Mouse (Mus musculus) neural tube, embryonic 14.5 days (tissue): ENCODE results near the gene Thap11. TPM values are rescaled to one million over a fixed set of nuclear protein-coding genes. Genes with fewer than 3 reads are reported as not detected.

Experiments
- ATAC-seq: fragments of 200-750 bp; cut with Nextera tagmentation; 2 replicates; pipeline ENCODE4 v1.8.0; 2017; ENCODE audit warnings: low read depth, mild to moderate bottlenecking, moderate TSS enrichment, moderate library complexity
- H3K27ac ChIP-seq: fragments of 300-500 bp; sonication (generic); 2 replicates; pipeline ENCODE4 v1.5.1; 2014; ENCODE audit warnings: low read depth, mild to moderate bottlenecking, control low read depth, low read length, moderate library complexity, mixed read lengths
- H3K27me3 ChIP-seq: fragments of 300-500 bp; sonication (generic); 2 replicates; pipeline ENCODE4 v1.6.1; 2014; ENCODE audit warnings: low read length; ENCODE audit not compliant: control insufficient read depth, insufficient read depth
- H3K36me3 ChIP-seq: fragments of 300-500 bp; sonication (generic); 2 replicates; pipeline ENCODE4 v1.6.1; 2014; ENCODE audit warnings: low read length, mixed read lengths; ENCODE audit not compliant: control insufficient read depth, insufficient read depth
- H3K4me1 ChIP-seq: fragments of 300-500 bp; sonication (generic); 2 replicates; pipeline ENCODE4 v1.6.1; 2014; ENCODE audit warnings: low read length; ENCODE audit not compliant: control insufficient read depth, insufficient read depth
- H3K4me2 ChIP-seq: fragments of 300-500 bp; sonication (generic); 2 replicates; pipeline ENCODE4 v1.6.1; 2014; ENCODE audit warnings: mild to moderate bottlenecking, low read depth, low read length, control low read depth
- H3K4me3 ChIP-seq: fragments of 300-500 bp; sonication (generic); 2 replicates; pipeline ENCODE4 v1.5.1; 2014; ENCODE audit warnings: low read depth, low read length, control low read depth, mixed read lengths
- H3K9ac ChIP-seq: fragments of 300-500 bp; sonication (generic); replicated peaks from 2 replicates; pipeline ENCODE4 v1.6.1; 2014; ENCODE audit warnings: low read depth, mild to moderate bottlenecking, control low read depth, low read length, mixed read lengths
- H3K9me3 ChIP-seq: fragments of 300-500 bp; sonication (generic); 2 replicates; pipeline ENCODE4 v1.6.1; 2016; ENCODE audit warnings: low read length; ENCODE audit not compliant: control insufficient read depth
- WGBS: fragments of 180-500 bp; shearing (Covaris S2); extraction: QIAGEN DNeasy Blood & Tissue Kit; methylation state at CpG from one replicate; pipeline ENCODE4 v1.1.7; 2014; 5-methylcytosine and 5-hydroxymethylcytosine counted together
- polyA plus RNA-seq: library from polyadenylated mRNA; unstranded; fragments of >200 nt; fragmentation: Nextera tagmentation; extraction: Ambion mirVana; gene quantifications from 2 replicates; pipeline ENCODE4 v1.2.1, GENCODE M21; 2014

Gene Thap11
- polyA plus RNA-seq, 1 experiment from 2014 or later = 44.1 TPM

DNA sequence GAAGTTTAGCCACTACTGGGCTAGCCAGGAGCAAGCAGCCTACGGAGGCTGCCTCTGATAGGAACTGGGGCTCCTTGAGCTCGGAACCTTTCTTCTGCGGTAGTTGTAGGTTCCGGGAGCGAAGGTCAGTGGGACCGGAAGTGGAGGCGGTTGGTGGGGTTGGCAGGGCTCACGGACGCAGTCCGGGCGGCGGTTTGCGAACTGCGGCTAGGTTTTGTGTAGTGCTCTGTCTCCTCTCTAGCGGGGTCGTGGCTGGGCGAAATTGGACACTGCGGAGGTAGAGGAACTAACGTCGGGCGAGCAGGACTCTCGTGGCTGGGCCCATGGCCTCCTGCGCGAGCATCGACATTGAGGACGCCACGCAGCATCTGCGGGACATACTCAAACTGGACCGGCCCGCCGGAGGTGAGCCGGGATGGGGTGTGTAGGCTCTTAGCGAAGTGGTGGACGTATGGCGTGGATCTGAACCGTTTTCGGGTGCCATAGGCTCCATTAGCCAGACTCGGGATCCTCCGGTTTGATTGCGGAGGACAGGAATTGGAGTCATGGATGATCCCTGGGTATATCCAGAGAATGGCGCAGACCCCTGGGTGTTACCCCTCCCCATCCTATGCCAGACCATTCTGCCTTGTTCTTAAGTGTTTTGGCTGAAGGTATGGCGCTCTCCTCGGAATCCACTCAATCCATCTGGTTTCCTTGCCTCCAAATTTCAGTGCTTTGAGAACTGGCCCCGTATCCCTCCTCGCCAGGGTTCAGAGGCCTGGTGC is 26.0 kb downstream of the Thap11 start, which contains the start of gene Edc4:
Gene Edc4, plus strand, starts transcription at position 128 of the 767 bp plus-strand sequence.
- H3K4me3 ChIP-seq = peak within 1 kb of the TSS; percentile 94
- peaks cover 23% of the 10 kb centered on the region for H3K4me1 ChIP-seq
- no peaks in the 10 kb centered on the region for H3K9me3 ChIP-seq
- H3K9ac ChIP-seq = peak within 1 kb of the TSS; percentile 87
- under 1% methylated on average over 45 of the region's 45 CpGs for WGBS
- H3K27me3 ChIP-seq = no peaks in the 10 kb centered on the region
- H3K36me3 ChIP-seq = peaks cover 40% of the 10 kb centered on the region
- H3K4me2 ChIP-seq = peak within 1 kb of the TSS; percentile 78
- H3K27ac ChIP-seq = no peak within 1 kb of the TSS
- ATAC-seq = peak; percentile 92

DNA sequence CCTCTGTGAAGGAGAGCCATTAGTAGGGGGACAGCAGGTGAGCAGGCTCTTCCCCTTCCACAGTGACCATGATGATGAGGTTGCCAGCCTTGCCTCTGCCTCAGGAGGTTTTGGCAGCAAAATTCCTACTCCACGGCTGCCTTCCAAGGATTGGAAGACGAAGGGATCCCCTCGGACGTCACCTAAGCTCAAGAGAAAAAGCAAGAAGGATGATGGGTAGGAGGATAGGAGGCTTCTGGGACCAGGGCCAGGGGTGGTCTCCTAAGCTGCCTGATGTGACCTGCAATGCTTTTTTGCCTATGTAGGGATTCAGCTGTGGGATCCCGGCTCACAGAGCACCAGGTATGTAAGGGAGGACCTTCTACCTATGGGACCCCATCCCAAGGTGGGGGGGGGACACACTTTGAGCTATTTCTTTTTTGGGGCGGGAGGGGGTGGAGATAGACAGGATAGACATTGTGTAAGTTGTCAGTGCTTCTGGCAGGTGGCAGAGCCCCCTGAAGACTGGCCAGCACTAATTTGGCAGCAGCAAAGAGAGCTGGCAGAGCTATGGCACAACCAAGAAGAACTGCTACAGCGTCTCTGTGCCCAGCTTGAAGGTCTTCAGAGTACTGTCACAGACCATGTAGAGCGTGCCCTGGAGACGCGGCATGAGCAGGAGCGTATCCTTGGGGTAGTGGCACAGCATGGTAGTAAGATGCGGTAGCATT is 35.0 kb downstream of the Thap11 start:
- Histone ChIP-seq H3K4me2 (no peak overlapping the region), H3K36me3 (peaks cover 67% of the 10 kb centered on the region), H3K4me3 (no peak overlapping the region), H3K9ac (no peak overlapping the region), H3K4me1 (no peaks in the 10 kb centered on the region), H3K27ac (no peak overlapping the region), H3K27me3 (no peaks in the 10 kb centered on the region), H3K9me3 (no peaks in the 10 kb centered on the region)
- WGBS = 95% methylated on average over 12 of the region's 12 CpGs
- no peak for ATAC-seq

GRCm38 (mm10) chr8:105890870-105891269 is 35.9 kb downstream of the Thap11 start:
- no peaks in the 10 kb centered on the region for H3K27me3 ChIP-seq
- H3K4me2 ChIP-seq = no peak overlapping the region
- H3K27ac ChIP-seq = no peak overlapping the region
- no peak overlapping the region for H3K4me3 ChIP-seq
- H3K9me3 ChIP-seq = no peaks in the 10 kb centered on the region
- no peak for ATAC-seq
- H3K9ac ChIP-seq = no peak overlapping the region
- WGBS = 73% methylated on average over 6 of the region's 6 CpGs
- peaks cover 58% of the 10 kb centered on the region for H3K36me3 ChIP-seq
- H3K4me1 ChIP-seq = no peaks in the 10 kb centered on the region

- Histone ChIP-seq H3K9ac (no peak overlapping the region), H3K36me3 (peaks cover 42% of the 10 kb centered on the region), H3K27me3 (no peaks in the 10 kb centered on the region), H3K4me3 (no peak overlapping the region), H3K4me2 (no peak overlapping the region), H3K4me1 (no peaks in the 10 kb centered on the region), H3K27ac (no peak overlapping the region), H3K9me3 (no peaks in the 10 kb centered on the region)
- ATAC-seq = no peak
- WGBS = 83% methylated on average over 6 of the region's 6 CpGs
Observed at GRCm38 (mm10) chr8:105892432-105892831, 37.5 kb downstream of the Thap11 start.

- WGBS = 3% methylated on average over 11 of the region's 11 CpGs
- peak; percentile 92 for ATAC-seq
- Histone ChIP-seq H3K4me1 (no peaks in the 10 kb centered on the region), H3K9me3 (no peaks in the 10 kb centered on the region), H3K27me3 (no peaks in the 10 kb centered on the region), H3K27ac (peak within 1 kb of the TSS; percentile 44; the same call in 1 of the 2 replicates), H3K36me3 (peaks cover 33% of the 10 kb centered on the region), H3K4me3 (no peak within 1 kb of the TSS), H3K4me2 (no peak within 1 kb of the TSS; the same call in 1 of the 2 replicates), H3K9ac (no peak within 1 kb of the TSS)
Observed at GRCm38 (mm10) chr8:105893339-105893738, 38.4 kb downstream of the Thap11 start, which contains the start of gene Nrn1l. Gene Nrn1l (plus strand): TSS chr8:105893567.

DNA sequence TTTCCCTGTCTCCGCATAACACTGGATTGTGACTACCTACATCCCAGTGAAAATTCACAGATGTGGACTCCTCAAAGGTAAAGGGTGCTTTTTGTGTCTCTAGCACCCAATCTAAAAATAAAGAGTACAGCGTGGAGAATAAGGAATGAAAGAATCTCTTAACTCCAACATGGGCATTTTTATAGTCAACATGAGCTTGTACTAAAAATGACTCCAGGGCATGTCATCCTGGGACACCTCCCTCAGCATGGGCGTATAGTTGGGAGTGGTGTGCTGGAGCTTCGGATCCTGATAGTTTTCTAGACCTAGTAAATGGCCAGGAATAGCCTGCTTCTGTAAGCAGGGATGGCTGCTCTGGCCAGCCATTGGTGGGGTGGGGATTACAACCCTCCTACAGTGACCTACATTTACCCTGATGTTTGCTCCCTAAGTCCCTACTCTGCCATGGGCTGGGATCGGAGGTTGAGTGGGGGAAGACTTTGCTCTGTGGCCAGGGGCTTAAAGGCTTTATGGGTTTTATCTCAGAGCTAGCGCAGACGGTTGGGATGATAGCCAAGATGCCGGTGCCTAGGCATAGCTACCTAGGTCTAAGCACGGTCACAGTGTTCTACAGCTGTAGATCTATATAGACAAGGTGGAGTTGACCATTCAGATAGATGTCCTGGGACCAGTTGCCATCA is 43.0 kb downstream of the Thap11 start:
- ATAC-seq = no peak
- no peak overlapping the region for H3K4me3 ChIP-seq
- H3K4me1 ChIP-seq = peaks cover 6% of the 10 kb centered on the region
- H3K27ac ChIP-seq = no peak overlapping the region
- no peak overlapping the region for H3K4me2 ChIP-seq
- H3K9me3 ChIP-seq = no peaks in the 10 kb centered on the region
- WGBS = 81% methylated on average over 9 of the region's 9 CpGs
- H3K36me3 ChIP-seq = no peaks in the 10 kb centered on the region
- H3K27me3 ChIP-seq = no peaks in the 10 kb centered on the region
- H3K9ac ChIP-seq = no peak overlapping the region

DNA sequence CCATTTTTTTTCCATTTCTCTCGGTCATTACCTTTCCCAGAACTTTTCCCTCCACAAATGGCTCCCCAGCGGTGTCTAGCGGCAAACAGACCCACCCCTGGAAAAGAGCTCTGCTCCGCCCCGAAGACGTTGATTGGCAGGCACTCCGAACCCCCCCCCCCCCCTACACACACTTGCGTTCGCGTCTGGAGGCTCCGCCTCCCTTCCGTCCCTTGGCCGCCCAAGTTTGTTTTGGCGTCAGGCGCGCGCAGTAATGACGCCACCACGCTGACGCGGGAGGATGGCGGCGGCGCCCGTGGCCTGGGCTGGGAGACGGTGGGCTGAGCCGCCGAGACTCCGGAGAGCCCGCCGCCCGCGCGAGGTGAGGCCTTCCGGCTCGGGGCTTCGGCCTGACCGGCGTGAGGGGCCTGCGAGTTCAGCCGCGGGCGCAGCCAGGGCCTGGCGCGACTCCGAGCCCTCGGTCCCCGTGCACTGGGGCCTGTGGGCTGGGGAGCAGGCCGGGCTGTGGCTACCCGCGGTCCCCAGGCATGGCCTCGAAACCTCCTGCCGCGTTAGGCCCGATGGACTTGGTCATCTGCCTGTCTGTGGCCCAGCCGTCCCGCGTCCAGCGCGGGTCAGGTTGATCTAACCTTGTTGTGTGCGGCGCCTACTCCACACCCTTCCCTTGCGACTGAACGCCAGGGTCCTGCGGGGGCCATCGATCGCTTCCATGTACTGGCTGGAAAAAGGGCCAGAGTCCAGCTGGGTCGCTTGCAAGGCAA is 45.4 kb downstream of the Thap11 start, which contains the start of gene Pskh1:
Gene Pskh1, plus strand, starts transcription at position 262 of the 761 bp plus-strand sequence.
- H3K27ac ChIP-seq = peak within 1 kb of the TSS; percentile 90
- peaks cover 6% of the 10 kb centered on the region for H3K4me1 ChIP-seq
- peak within 1 kb of the TSS; percentile 88 for H3K4me3 ChIP-seq
- peak; percentile 94 for ATAC-seq
- H3K4me2 ChIP-seq = peak within 1 kb of the TSS; percentile 90
- no peaks in the 10 kb centered on the region for H3K36me3 ChIP-seq
- H3K9me3 ChIP-seq = no peaks in the 10 kb centered on the region
- H3K27me3 ChIP-seq = no peaks in the 10 kb centered on the region
- WGBS = under 1% methylated on average over 61 of the region's 68 CpGs
- peak within 1 kb of the TSS; percentile 98 for H3K9ac ChIP-seq

GRCm38 (mm10) chr8:105900941-105901616 is 46.1 kb downstream of the Thap11 start:
- Histone ChIP-seq H3K27ac (peak overlapping the region; percentile 90; the same call in 1 of the 2 replicates), H3K9me3 (no peaks in the 10 kb centered on the region), H3K4me3 (peak overlapping the region; percentile 88), H3K36me3 (no peaks in the 10 kb centered on the region), H3K4me1 (peaks cover 6% of the 10 kb centered on the region), H3K27me3 (no peaks in the 10 kb centered on the region), H3K9ac (peak overlapping the region; percentile 98), H3K4me2 (peak overlapping the region; percentile 90)
- WGBS = 39% methylated on average over 16 of the region's 16 CpGs
- peak; percentile 4; the same call in 1 of the 2 replicates for ATAC-seq
